In the genomic region with DNA sequence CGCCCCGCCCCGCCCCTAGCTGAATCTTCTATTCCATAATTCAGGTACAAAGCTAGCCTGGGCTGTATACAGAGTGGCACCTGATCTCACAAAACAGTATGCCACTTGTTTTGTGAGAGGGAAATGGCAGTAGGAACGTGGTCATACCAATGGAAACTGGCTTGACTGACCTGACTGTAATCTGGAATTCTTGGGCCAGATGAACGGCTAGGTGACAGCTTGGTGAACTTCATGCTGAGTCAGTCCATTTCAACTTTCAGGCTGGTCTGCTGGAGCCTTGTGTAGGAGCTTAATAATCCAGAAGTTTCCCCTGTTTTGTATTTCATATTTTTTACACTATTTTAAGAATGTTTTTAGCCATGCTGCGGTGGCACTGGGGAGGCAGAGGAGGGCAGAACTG, we compare ENCODE assay signal across 8 mouse cellular contexts. TPM values are rescaled to one million over a fixed set of nuclear protein-coding genes. Genes with fewer than 3 reads are reported as not detected.
DNase-seq lines count a peak whose midpoint lies in the region; ATAC-seq and TF ChIP-seq lines count a peak whose summit lies in the region.

No protein-coding gene starts in this region.

- H3K4me3 ChIP-seq in kidney, postnatal 0 days (replicated peaks; ENCODE audit: low read depth, low read length) = no peak overlapping the region
- H3K4me3 ChIP-seq in embryonic facial prominence, embryonic 12.5 days = no peak overlapping the region
- no peak overlapping the region for H3K4me3 ChIP-seq in hindbrain, embryonic 15.5 days
- H3K4me3 ChIP-seq in macrophage (ENCODE audit: inconsistent target) = peak overlapping the region; percentile 77; the same call in 1 of the 2 replicates

- H3K79me2 ChIP-seq in macrophage (ENCODE audit: inconsistent target) = no peaks in the 10 kb centered on the region

- 74% methylated on average over 6 of the region's 6 CpGs for WGBS in kidney, postnatal 0 days
- 70% methylated on average over 6 of the region's 6 CpGs for WGBS in embryonic facial prominence, embryonic 12.5 days
- 77% methylated on average over 6 of the region's 6 CpGs for WGBS in hindbrain, embryonic 15.5 days
- 87% methylated on average over 6 of the region's 6 CpGs for WGBS in macrophage (ENCODE audit: missing documents)

- no peak for TF ChIP-seq CTCF in kidney, postnatal 0 days (IDR thresholded peaks at IDR 0.05; ENCODE audit: low read depth)

- H3K9me3 ChIP-seq in kidney, postnatal 0 days (replicated peaks; ENCODE audit: low read length) = no peaks in the 10 kb centered on the region
- no peaks in the 10 kb centered on the region for H3K9me3 ChIP-seq in embryonic facial prominence, embryonic 12.5 days
- H3K9me3 ChIP-seq in hindbrain, embryonic 15.5 days = no peaks in the 10 kb centered on the region

- no peak overlapping the region for H3K27ac ChIP-seq in kidney, postnatal 0 days
- no peak overlapping the region for H3K27ac ChIP-seq in embryonic facial prominence, embryonic 12.5 days
- no peak overlapping the region for H3K27ac ChIP-seq in hindbrain, embryonic 15.5 days (replicated peaks)
- peak overlapping the region; percentile 79; the same call in 1 of the 2 replicates for H3K27ac ChIP-seq in macrophage

- 0 out of 2 replicates have a peak, but pooled peaks cover 3% of the 10 kb centered on the region for H3K4me1 ChIP-seq in kidney, postnatal 0 days (replicated peaks; ENCODE audit: insufficient read depth, low read length)
- H3K4me1 ChIP-seq in embryonic facial prominence, embryonic 12.5 days = peaks cover 19% of the 10 kb centered on the region
- H3K4me1 ChIP-seq in hindbrain, embryonic 15.5 days (replicated peaks) = peaks cover 24% of the 10 kb centered on the region

- intact Hi-C loops in left cerebral cortex, postnatal 14 days (cut with DNase I) = no loop called here

- H3K36me3 ChIP-seq in kidney, postnatal 0 days (ENCODE audit: insufficient read depth, low read length) = no peaks in the 10 kb centered on the region
- H3K36me3 ChIP-seq in embryonic facial prominence, embryonic 12.5 days = no peaks in the 10 kb centered on the region
- no peaks in the 10 kb centered on the region for H3K36me3 ChIP-seq in hindbrain, embryonic 15.5 days
- no peaks in the 10 kb centered on the region for H3K36me3 ChIP-seq in macrophage (ENCODE audit: inconsistent target)

- no peaks in the 10 kb centered on the region for H3K27me3 ChIP-seq in kidney, postnatal 0 days (ENCODE audit: insufficient read depth, low read length)
- no peaks in the 10 kb centered on the region for H3K27me3 ChIP-seq in embryonic facial prominence, embryonic 12.5 days
- no peaks in the 10 kb centered on the region for H3K27me3 ChIP-seq in hindbrain, embryonic 15.5 days

- ATAC-seq in kidney, postnatal 0 days (replicated peaks; ENCODE audit: low FRiP score, low read depth) = no peak
- ATAC-seq in embryonic facial prominence, embryonic 12.5 days (ENCODE audit: insufficient number of reproducible peaks, insufficient read depth, low FRiP score, low TSS enrichment) = no peak
- no peak for ATAC-seq in hindbrain, embryonic 15.5 days (ENCODE audit: low FRiP score, low read depth)

- peak overlapping the region; percentile 69; the same call in 1 of the 2 replicates for H3K4me2 ChIP-seq in kidney, postnatal 0 days (ENCODE audit: low read length)
- H3K4me2 ChIP-seq in embryonic facial prominence, embryonic 12.5 days (replicated peaks) = peak overlapping the region; percentile 72
- H3K4me2 ChIP-seq in hindbrain, embryonic 15.5 days = peak overlapping the region; percentile 76

- no peak overlapping the region for H3K9ac ChIP-seq in kidney, postnatal 0 days (ENCODE audit: low read depth, low read length)
- H3K9ac ChIP-seq in embryonic facial prominence, embryonic 12.5 days = no peak overlapping the region
- no peak overlapping the region for H3K9ac ChIP-seq in hindbrain, embryonic 15.5 days

- DNase-seq in kidney, postnatal 0 days (ENCODE audit: low spot score) = no peak
- DNase-seq in kidney, postnatal 25 days = no peak
- no peak for DNase-seq in cerebellum, adult 9-10 months
- DNase-seq in left cerebral cortex, postnatal 14 days (ENCODE audit: low spot score in 2 of 2) = no peak
- DNase-seq in right cerebral cortex, adult 2 months (ENCODE audit: low spot score in 2 of 2) = no peak

RNA-seq across cellular contexts. Expression of a gene that starts 1.3 kb away (rescaled TPM):
- 10.0 and 12.2 TPM in 2 replicates for polyA plus RNA-seq in kidney, postnatal 0 days (2015; fragmentation: Nextera tagmentation; extraction: Ambion mirVana)
- 14.6 and 17.3 TPM in 2 replicates for polyA plus RNA-seq in embryonic facial prominence, embryonic 12.5 days (2016; fragmentation: Nextera tagmentation; extraction: Ambion mirVana)
- polyA plus RNA-seq in hindbrain, embryonic 15.5 days (2015; fragmentation: Nextera tagmentation; extraction: Ambion mirVana) = 21.3 and 21.6 TPM in 2 replicates
- 10 to 100 TPM in 8 of 26 experiments, 1 to 10 TPM in 18; 2.1 to 22.8 (median 8.2) TPM for total RNA-seq in macrophage (2018; cell fraction: chromatin; rRNA removed)
- total RNA-seq in macrophage (2018; cell fraction: cytosol; rRNA removed) = 1 to 10 TPM; 1.4 to 4.6 (median 3.2) TPM
- 10 to 100 TPM in 3 of 26 experiments, 1 to 10 TPM in 23; 1.6 to 17.6 (median 5.7) TPM for total RNA-seq in macrophage (2018; cell fraction: nucleus; rRNA removed)
- 2.3 to 6.0 TPM (median 4.3 TPM) in 3 replicates for polyA plus RNA-seq in macrophage (2018)
- 10 to 100 TPM; 19.6 to 20.8 TPM for total RNA-seq in left cerebral cortex, postnatal 14 days (2021)

RNA-seq across cellular contexts. Expression of a gene that starts 11.1 kb away (rescaled TPM):
- not detected in 2 replicates for polyA plus RNA-seq in kidney, postnatal 0 days (2015; fragmentation: Nextera tagmentation; extraction: Ambion mirVana)
- polyA plus RNA-seq in embryonic facial prominence, embryonic 12.5 days (2016; fragmentation: Nextera tagmentation; extraction: Ambion mirVana) = 0.06 TPM in 1 of 2 replicates, not detected in the other
- 0.64 and 0.73 TPM in 2 replicates for polyA plus RNA-seq in hindbrain, embryonic 15.5 days (2015; fragmentation: Nextera tagmentation; extraction: Ambion mirVana)
- total RNA-seq in macrophage (2018; cell fraction: chromatin; rRNA removed) = under 1 TPM in 3 of 26 experiments, not detected in 23; 0.16 to 0.63 (median 0.20) TPM
- total RNA-seq in macrophage (2018; cell fraction: cytosol; rRNA removed) = under 1 TPM in 3 of 26 experiments, not detected in 23; 0.05 TPM
- under 1 TPM in 2 of 26 experiments, not detected in 24; 0.12 to 0.15 TPM for total RNA-seq in macrophage (2018; cell fraction: nucleus; rRNA removed)
- polyA plus RNA-seq in macrophage (2018) = not detected in 3 replicates
- 10 to 100 TPM; 39.9 TPM for total RNA-seq in left cerebral cortex, postnatal 14 days (2021)

RNA-seq across cellular contexts. Expression of a gene that starts 19.3 kb away (rescaled TPM):
- polyA plus RNA-seq in kidney, postnatal 0 days (2015; fragmentation: Nextera tagmentation; extraction: Ambion mirVana) = 0.92 and 1.1 TPM in 2 replicates
- polyA plus RNA-seq in embryonic facial prominence, embryonic 12.5 days (2016; fragmentation: Nextera tagmentation; extraction: Ambion mirVana) = 0.20 and 0.28 TPM in 2 replicates
- 1.3 and 1.5 TPM in 2 replicates for polyA plus RNA-seq in hindbrain, embryonic 15.5 days (2015; fragmentation: Nextera tagmentation; extraction: Ambion mirVana)
- 1 to 10 TPM in 22 of 26 experiments, under 1 TPM in 4; 0.42 to 5.7 (median 1.9) TPM for total RNA-seq in macrophage (2018; cell fraction: chromatin; rRNA removed)
- 1 to 10 TPM in 17 of 26 experiments, under 1 TPM in 9; 0.33 to 3.9 (median 1.4) TPM for total RNA-seq in macrophage (2018; cell fraction: cytosol; rRNA removed)
- 1 to 10 TPM in 22 of 26 experiments, under 1 TPM in 4; 0.52 to 6.7 (median 1.9) TPM for total RNA-seq in macrophage (2018; cell fraction: nucleus; rRNA removed)
- 0.52 to 1.4 TPM (median 0.90 TPM) in 3 replicates for polyA plus RNA-seq in macrophage (2018)
- 1 to 10 TPM; 7.2 to 7.5 TPM for total RNA-seq in left cerebral cortex, postnatal 14 days (2021)

RNA-seq across cellular contexts. Expression of a gene that starts 28.8 kb away (rescaled TPM):
- not detected in 2 replicates for polyA plus RNA-seq in kidney, postnatal 0 days (2015; fragmentation: Nextera tagmentation; extraction: Ambion mirVana)
- 0.19 TPM in 1 of 2 replicates, not detected in the other for polyA plus RNA-seq in embryonic facial prominence, embryonic 12.5 days (2016; fragmentation: Nextera tagmentation; extraction: Ambion mirVana)
- polyA plus RNA-seq in hindbrain, embryonic 15.5 days (2015; fragmentation: Nextera tagmentation; extraction: Ambion mirVana) = 0.07 and 0.34 TPM in 2 replicates
- total RNA-seq in macrophage (2018; cell fraction: chromatin; rRNA removed) = not detected
- total RNA-seq in macrophage (2018; cell fraction: cytosol; rRNA removed) = not detected
- total RNA-seq in macrophage (2018; cell fraction: nucleus; rRNA removed) = not detected
- polyA plus RNA-seq in macrophage (2018) = not detected in 3 replicates
- total RNA-seq in left cerebral cortex, postnatal 14 days (2021) = under 1 TPM in 1 of 2 experiments, not detected in 1; 0.38 TPM

RNA-seq across cellular contexts. Expression of a gene that starts 43.7 kb away (rescaled TPM):
- polyA plus RNA-seq in kidney, postnatal 0 days (2015; fragmentation: Nextera tagmentation; extraction: Ambion mirVana) = 0.05 TPM in 1 of 2 replicates, not detected in the other
- 0.10 and 0.32 TPM in 2 replicates for polyA plus RNA-seq in embryonic facial prominence, embryonic 12.5 days (2016; fragmentation: Nextera tagmentation; extraction: Ambion mirVana)
- 0.06 and 0.38 TPM in 2 replicates for polyA plus RNA-seq in hindbrain, embryonic 15.5 days (2015; fragmentation: Nextera tagmentation; extraction: Ambion mirVana)
- total RNA-seq in macrophage (2018; cell fraction: chromatin; rRNA removed) = not detected
- total RNA-seq in macrophage (2018; cell fraction: cytosol; rRNA removed) = not detected
- total RNA-seq in macrophage (2018; cell fraction: nucleus; rRNA removed) = not detected
- polyA plus RNA-seq in macrophage (2018) = not detected in 3 replicates
- total RNA-seq in left cerebral cortex, postnatal 14 days (2021) = under 1 TPM; 0.33 to 0.44 TPM
